Mouse (Mus musculus) macrophage (primary cell): ENCODE measurements around the gene 1810013L24Rik. TPM values are rescaled to one million over a fixed set of nuclear protein-coding genes. Genes with fewer than 3 reads are reported as not detected.
"Not testable (repeated sequence)": the region's sequence is repeated elsewhere in the genome, so short reads cannot be mapped to it uniquely, and the experiment has no call there.

Experiments
- H3K27ac ChIP-seq: fragments of 350-480 bp; formaldehyde crosslinking; 2 replicates; pipeline ENCODE4 v1.9.0; 2021
- H3K36me3 ChIP-seq: fragments of 350-480 bp; formaldehyde crosslinking; 2 replicates; pipeline ENCODE4 v1.9.0; 2021; ENCODE audit errors: inconsistent target
- H3K4me3 ChIP-seq: fragments of 350-480 bp; formaldehyde crosslinking; 2 replicates; pipeline ENCODE4 v1.9.0; 2021; ENCODE audit errors: inconsistent target
- H3K79me2 ChIP-seq: fragments of 350-480 bp; formaldehyde crosslinking; 2 replicates; pipeline ENCODE4 v1.9.0; 2021; ENCODE audit errors: inconsistent target
- WGBS: methylation state at CpG from one replicate; pipeline ENCODE4 v1.1.7; 2026; ENCODE audit warnings: inconsistent platforms; ENCODE audit not compliant: missing documents; 5-methylcytosine and 5-hydroxymethylcytosine counted together
- polyA plus RNA-seq: library from polyadenylated mRNA; stranded (reverse); fragments of 250-400 nt; gene quantifications from 3 replicates; pipeline ENCODE4 v1.2.4, GENCODE M21; 2018; ENCODE audit warnings: inconsistent platforms

The 1810013L24Rik gene
- polyA plus RNA-seq, 1 experiment from 2014 or later = 33.2 TPM

- 18% methylated on average over 2 of the region's 2 CpGs for WGBS
- H3K4me3 ChIP-seq, H3K79me2 ChIP-seq, H3K36me3 ChIP-seq, H3K27ac ChIP-seq: not testable (repeated sequence)
Measured at GRCm38 (mm10) chr16:8906115-8906514, 76.2 kb downstream of the 1810013L24Rik start.

Other genes starting within 250 kb of the 1810013L24Rik start
- 58.2 to 78.8 TPM (median 59.4 TPM) in 3 replicates for gene Pmm2, start 192.4 kb upstream of the 1810013L24Rik start, polyA plus RNA-seq
- 6.0 to 8.8 TPM (median 7.0 TPM) in 3 replicates for gene Tmem186, start 192.4 kb upstream of the 1810013L24Rik start, polyA plus RNA-seq
- gene Carhsp1, start 157.9 kb upstream of the 1810013L24Rik start, polyA plus RNA-seq = 10.6 to 24.9 TPM (median 19.0 TPM) in 3 replicates
- not detected in 3 replicates for gene Gm5767, start 149.3 kb upstream of the 1810013L24Rik start, polyA plus RNA-seq
- 46.1 to 73.0 TPM (median 65.1 TPM) in 3 replicates for gene Usp7, start 37.8 kb upstream of the 1810013L24Rik start, polyA plus RNA-seq